Mouse (Mus musculus) regulatory T cell (primary cell): ENCODE results near the gene Spred3.
"Not testable (repeated sequence)": the region's sequence is repeated elsewhere in the genome, so short reads cannot be mapped to it uniquely, and the experiment has no call there.

Experiments
- in situ Hi-C: fragments of 300-600 bp; cut with MboI, MseI; formaldehyde crosslinking; loops from one replicate; pipeline ENCODE4 v1.15.1; 2025; ENCODE audit warnings: high pct_unique_total_duplicates

The Spred3 gene

DNA sequence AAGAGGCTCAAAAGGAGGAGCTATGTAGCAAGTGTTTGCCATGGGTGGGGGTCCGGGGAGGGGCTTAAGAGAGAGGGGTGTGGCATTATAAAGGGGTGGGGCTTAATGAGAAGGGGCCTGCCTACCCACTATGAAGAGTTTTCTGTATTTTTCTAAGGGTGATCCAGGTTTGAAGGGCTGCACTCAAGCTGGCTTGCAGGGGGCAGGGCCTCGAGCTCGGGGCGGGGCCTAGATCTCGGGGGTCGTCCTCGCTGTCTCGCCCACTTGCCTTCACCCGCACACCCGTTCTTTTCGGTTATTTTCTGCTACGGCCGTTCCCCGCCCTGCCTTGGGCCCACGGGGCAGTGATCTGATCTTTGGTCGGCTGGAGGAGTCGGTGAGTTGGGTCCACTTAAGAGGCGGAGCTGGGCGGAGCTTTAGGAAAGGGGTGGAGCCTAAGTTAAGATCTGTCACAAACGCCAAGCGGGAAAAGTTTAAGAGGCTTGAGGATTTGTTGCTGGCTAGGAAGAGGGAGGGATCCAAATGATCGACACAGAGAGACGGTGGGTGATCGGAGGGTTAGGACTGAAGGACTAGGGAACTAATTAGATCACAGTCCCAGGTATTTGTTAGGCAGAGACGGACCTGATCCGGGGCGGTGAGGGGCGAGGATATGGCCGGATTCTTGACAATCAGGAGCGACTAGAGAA is at the start of gene Spred3, which contains the start of gene Ggn:
Gene Spred3 (minus strand): TSS at position 346 of the 689 bp plus-strand sequence.
Gene Ggn (plus strand): TSS at position 145 of the 689 bp plus-strand sequence.
- in situ Hi-C loops: no loop called here

DNA sequence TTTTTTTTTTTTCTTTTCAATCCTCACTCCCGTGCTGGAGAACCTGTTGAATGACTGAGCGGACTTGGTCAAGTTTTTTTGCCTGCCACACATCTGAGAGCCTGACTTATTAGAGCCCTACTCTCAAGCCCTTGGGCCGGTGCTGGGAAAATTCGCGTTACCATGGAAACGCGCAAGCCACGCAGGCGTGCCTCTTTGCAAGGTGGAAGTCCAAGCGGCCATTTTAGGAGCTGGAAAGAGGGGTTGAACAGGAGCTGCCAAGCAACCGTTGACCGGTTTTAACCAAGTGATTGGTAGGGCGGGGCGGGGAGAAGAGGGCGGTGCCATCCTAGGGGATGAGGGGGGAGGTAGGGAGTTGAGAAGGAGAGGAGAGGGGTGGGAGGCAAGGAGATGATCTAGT is 44.6 kb upstream of the Spred3 start:
- in situ Hi-C loops: loop anchor here (10.0 kb wide), 1 partner anchor 1880 kb away; the partner anchor contains the start of gene Ltbp4

DNA sequence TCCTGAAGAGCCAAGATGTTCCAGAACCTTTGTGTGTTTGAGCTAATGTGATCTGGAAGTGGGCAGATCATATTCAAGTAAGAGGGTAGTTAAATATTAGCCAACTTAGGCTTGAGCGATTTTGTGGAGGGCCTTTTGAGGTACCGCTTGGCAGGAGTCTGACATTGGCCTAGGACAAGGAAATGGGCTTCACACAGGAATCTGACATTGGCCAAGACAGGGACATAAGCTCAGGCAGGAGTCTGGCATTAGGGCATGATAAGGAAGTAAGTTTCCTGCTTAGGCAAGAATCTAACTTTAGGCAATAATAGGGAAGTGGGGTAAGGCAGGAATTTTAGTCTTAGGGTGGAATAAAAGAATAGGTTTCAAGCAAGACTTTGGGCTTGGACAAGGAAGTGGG is 44.0 kb upstream of the Spred3 start:
- in situ Hi-C loops: loop anchor here (10.0 kb wide), 1 partner anchor 1879 kb away; the partner anchor contains the start of gene Ltbp4

DNA sequence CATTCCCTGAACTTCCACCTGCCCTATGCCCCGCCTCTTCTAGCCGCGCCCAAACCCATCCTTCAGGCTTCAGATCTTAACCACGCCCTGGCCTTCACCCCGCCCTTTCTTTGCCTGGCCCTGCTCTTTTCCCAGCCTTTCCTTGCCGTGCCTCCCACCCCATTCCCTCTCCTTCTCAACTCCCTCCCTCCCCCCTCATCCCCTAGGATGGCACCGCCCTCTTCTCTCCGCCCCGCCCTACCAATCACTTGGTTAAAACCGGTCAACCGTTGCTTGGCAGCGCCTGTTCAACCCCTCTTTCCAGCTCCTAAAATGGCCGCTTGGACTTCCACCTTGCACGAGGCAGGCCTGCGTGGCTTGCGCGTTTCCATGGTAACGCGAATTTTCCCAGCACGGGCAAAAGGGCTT is 43.5 kb upstream of the Spred3 start, which contains the start of gene Catsperg1:
Gene Catsperg1 (minus strand): TSS at position 361 of the 408 bp plus-strand sequence.
- in situ Hi-C loops: loop anchor here (10.0 kb wide), 1 partner anchor 1879 kb away; the partner anchor contains the start of gene Ltbp4

DNA sequence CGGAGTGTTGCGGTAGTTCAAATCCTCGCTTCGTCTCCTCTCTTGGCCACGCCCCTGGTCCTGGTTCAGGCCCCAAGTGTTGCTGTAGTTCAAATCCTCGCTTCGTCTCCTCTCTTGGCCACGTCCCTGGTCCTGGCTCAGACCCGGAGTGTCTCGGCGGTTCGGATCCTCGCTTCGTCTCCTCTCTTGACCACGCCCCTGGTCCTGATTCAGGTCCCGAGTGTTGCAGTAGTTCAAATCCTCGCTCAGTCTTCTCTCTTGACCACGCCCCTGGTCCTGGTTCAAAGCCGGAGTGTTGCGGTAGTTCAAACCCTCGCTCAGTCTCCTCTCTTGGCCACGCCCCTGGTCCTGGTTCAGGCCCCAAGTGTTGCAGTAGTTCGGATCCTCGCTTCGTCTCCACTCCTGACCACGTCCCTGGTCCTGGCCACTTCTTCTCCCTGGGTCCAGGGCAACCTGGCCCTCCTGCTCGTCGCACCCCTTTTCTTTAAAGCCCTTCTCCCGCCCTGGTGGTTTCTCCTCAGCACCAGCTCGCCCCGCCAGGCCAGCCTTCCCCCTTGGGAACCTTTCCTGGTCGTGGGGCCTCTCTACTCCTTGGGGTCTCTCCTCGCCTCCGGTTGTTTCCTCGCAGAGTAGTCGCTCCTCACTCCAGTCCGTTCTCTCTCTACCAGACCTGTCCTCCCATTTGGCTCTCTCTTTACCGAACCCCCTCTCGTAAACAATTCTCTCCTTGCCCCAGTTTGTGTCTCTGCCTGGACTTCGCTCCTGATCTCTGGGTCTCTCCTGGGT is 42.8 kb upstream of the Spred3 start:
- in situ Hi-C loops: loop anchor here (10.0 kb wide), 1 partner anchor 1878 kb away; the partner anchor contains the start of gene Ltbp4

DNA sequence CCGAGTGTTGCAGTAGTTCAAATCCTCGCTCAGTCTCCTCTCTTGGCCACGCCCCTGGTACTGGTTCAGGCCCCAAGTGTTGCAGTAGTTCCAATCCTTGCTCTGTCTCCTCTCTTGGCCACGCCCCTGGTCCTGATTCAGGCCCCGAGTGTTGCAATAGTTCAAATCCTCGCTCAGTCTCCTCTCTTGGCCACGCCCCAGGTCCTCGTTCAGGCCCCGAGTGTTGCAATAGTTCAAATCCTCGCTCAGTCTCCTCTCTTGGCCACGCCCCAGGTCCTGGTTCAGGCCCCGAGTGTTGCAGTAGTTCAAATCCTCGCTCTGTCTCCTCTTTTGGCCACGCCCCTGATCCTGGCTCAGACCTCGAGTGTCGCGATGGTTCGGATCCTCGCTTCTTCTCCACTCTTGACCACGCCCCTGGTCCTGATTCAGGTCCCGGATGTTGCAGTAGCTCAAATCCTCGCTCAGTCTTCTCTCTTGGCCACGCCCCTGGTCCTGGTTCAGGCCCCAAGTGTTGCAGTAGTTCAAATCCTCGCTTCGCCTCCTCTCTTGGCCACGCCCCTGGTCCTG is 42.1 kb upstream of the Spred3 start:
- in situ Hi-C loops: loop anchor here (10.0 kb wide), 1 partner anchor 1877 kb away; the partner anchor contains the start of gene Ltbp4

DNA sequence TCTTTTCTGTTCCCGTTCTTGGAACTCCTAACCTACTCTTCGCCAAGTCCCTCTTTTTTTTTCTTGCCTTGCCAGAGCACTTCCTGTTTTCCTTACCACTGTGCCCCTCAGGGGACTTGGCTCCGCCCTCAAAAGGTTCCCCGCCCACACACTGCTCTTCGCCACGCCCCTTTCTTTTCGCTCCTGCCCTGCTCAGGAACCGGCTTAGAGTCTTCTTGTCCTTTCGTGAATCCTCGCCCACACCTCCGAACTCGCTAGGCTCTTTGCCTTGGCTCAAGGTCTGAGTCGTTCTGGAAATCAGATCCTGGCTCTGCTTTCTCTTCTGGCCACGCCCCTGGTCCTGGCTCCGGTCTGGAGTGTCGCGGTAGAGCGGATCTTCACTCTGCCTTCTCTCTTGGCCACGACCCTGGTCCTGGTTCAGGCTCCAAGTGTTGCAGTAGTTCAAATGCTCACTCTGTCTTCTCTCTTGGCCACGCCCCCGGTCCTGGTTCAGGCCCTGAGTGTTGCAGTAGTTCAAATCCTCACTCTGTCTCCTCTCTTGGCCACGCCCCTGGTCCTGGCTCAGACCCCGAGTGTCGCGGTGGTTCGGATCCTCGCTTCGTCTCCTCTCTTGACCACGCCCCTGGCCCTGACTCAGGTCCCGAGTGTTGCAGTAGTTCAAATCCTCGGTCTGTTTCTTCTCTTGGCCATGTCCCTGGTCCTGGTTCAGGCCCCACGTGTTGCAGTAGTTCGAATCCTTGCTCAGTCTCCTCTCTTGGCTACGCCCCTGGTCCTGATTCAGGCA is 41.4 kb upstream of the Spred3 start:
- in situ Hi-C loops: loop anchor here (10.0 kb wide), 1 partner anchor 1877 kb away; the partner anchor contains the start of gene Ltbp4

DNA sequence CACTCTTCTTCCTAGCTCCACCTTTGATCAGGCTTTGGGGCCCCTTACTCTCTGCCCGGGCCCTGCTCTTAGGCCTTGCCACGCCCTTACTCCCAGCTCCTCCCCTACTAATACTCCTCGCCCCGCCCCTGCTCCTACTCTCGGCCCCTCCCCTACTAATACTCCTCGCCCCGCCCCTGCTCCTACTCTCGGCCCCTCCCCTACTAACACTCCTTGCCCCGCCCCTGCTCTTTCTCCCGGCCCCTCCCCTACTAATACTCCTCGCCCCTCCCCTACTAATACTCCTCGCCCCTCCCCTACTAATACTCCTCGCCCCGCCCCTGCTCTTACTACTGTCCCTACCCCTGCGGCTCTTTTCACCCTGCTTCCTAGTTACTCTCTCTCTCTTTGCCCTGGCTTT is 40.8 kb upstream of the Spred3 start:
- in situ Hi-C loops: loop anchor here (10.0 kb wide), 1 partner anchor 1876 kb away; the partner anchor contains the start of gene Ltbp4

DNA sequence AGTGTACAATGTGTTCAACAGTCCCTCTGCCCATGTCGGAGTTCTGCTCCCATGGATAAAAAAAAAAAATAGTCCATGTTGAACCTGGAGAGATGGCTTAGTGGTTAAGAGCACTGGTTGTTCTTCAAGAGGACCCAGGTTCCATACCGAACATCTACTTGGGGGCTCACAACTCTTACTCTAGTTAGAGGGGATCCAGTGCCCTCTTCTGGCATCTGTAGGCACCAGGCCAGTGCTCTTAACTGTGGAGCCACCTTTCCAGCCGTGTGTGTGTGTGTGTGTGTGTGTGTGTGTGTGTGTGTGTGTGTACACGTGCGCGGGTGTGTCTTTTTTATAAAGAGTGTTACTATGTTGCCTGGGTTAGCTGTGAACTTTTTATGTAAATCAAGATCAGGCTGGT is 32.4 kb upstream of the Spred3 start:
- in situ Hi-C loops: no loop called here

DNA sequence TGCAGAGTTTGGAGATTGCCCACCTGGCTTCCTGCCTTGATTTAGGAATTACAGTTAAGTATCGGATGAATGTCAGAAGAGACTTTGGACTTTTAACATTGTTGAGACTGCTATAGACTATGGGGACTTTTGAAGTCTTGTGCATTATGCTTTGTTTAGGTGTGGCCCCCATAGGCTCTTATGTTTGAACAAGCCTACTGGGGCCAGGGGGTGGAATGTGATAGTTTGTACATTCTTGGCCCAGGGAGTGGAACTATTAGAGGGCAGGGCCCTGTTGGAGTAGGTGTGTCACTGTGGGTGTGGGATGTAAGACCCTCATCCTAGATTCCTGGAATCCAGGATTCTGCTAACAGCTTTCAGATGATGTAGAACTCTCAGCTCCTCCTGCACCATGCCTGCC is 24.0 kb upstream of the Spred3 start:
- in situ Hi-C loops: not testable (repeated sequence)

DNA sequence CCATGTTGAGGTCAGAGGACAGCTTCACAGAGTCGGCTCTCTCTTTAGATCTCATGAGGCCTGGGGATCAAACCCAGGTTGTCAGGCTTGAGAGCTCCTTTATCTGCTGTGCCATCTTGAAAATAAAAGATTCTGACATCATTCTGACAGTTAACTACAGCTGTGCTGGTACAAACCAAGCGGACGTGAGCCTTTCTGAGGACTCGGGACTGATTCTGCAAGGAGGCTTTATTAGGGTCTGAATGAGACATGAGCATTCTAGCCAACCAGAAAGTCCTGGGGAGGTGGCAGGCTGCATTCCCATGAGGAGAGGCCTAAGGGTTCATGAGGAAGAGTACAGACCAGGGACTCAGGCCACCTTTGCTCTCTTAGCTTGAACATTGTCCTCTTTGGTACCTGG is 11.1 kb upstream of the Spred3 start:
- in situ Hi-C loops: not testable (repeated sequence)

DNA sequence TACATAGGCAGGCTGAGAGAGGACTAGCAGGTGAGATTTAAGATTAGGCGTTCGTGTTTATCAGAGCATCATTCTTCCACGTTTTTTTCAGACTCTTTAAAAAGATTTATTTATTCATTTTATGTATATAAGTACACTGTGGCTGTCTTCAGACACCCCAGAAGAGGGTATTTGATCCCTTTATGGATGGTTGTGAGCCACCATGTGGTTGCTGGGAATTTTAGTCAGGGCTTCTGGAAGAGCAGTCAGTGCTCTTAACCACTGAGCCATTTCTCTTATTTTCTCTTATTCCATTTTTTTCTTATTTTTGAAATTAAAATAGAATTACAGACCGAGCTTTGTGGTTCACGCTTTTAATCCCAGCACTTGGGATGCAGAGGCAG is 10.6 kb upstream of the Spred3 start:
- in situ Hi-C loops: no loop called here

DNA sequence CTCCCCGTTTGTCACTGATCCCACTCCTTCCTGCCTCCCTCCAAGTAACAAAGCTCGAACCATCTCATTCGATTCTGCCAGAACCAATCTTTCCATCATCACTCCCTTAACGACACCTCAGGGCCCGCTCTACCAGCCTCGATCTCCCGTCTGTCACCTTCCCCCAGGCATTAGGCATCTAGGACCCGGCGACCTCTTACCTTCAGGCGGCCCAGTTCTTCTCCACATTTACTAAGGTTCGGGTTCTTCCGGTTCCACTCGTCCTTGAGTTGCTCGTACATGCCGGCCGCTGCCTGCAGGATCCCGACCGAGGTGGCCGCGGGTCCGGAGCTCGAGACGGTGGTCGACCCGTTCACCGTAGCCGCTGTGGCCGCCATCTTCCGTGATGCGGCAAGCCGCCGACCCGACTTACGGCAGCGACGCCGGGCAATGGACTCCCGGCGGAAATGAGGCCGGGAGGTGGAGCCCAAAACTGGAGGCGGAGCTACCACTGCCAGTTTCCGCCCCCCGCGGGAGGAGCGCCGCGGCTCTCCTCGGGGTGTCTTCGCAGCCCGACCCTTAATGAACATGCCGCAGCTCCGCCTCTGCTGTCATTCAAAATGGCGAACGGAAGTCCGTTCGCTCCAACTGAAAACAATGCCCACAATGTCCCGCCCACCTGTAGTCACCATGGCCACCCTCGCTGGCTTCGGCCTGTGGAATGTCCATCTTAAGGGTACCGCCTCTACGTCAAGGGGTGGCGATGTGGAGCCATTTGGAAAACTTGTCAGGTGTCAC is 10.1 kb upstream of the Spred3 start, which contains the start of gene Psmd8:
Gene Psmd8 (minus strand): TSS at position 625 of the 777 bp plus-strand sequence.
- in situ Hi-C loops: no loop called here

DNA sequence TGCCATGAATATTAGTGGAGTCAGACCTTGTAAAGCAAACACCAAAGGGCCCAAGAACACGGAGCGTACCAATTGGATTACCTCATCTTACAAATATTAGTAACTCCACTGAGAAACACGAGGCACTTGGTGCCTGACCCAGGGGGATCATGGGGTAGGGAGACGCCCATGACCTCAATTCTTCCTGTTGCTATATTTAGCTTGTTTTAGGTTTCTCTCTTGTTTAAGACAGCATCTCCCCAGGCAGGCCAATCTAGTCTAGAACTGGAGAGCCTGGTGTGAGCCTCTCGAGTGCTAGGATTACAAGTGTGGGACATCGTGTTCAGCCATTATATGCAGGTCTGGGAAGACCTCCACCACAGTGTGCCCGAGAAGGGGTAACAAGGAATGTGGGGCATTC is 9.1 kb upstream of the Spred3 start:
- in situ Hi-C loops: no loop called here

DNA sequence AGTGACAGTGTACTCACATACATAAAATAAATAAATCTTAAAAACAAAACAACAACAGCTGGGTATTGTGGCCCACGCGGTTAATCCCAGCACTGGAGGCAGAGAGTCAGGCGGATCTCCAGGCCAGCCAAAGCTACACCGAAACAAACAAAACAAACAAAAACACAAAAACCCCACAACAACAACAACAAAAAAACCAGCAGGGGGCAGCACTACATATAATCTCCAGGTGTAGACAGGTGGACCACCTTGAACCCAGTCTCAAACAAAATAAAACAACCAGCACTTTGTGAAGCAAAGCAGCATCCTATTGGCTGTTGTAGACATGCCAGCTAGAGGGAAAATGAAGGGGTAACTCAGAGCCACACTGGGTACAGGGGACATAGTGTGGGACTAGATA is 7.9 kb upstream of the Spred3 start:
- in situ Hi-C loops: no loop called here

DNA sequence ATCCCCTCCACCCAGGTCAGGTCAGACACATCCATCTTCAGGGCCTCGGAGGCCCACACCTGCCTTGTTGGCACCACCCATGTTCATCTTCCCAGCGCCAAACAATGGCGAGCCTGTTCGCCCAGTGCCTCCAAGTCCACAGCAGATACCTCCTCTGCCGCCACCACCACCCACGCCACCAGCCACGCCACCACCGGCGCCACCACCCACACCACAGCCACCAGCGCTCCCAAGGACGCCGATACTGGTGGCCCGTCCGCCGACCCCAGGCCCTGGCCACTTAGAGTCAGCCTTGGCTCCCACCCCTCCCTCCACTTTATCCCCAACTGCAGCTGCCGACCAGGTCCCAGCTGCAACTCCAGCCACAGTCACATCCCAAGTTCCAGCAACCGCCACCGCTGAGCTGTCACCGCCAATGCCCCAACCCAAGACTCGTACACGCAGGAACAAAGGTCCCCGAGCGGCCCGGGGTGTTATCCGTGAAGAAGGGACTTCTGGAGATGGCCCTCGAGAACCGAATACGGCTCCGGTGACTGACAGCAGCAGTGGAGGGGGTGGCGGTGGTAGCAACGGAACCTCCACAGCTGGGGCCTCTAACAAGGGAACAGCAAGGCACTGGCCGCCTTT is 2.3 kb upstream of the Spred3 start:
- in situ Hi-C loops: no loop called here

DNA sequence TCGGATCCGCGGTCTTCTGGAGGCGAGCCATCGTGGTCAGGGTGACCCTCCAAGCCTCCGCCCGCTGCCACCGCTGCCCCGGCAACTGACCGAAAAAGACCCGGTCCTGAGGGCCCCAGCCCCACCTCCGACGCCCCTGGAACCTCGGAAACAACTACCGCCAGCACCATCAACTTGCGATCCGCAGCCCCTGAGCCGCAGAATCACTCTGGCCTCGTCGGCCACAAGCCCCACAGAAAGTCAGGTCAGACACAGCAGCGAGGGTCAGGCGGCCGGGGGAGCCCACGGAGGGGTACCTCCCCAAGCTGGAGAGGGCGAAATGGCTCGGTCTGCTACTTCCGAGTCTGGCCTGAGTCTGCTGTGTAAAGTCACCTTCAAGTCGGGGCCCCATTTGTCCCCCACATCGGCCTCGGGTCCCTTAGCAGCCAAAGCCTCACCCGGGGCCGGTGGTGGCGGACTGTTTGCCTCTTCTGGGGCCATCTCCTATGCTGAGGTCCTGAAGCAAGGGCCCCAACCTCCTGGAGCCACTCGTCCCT is 1.4 kb upstream of the Spred3 start:
- in situ Hi-C loops: no loop called here

DNA sequence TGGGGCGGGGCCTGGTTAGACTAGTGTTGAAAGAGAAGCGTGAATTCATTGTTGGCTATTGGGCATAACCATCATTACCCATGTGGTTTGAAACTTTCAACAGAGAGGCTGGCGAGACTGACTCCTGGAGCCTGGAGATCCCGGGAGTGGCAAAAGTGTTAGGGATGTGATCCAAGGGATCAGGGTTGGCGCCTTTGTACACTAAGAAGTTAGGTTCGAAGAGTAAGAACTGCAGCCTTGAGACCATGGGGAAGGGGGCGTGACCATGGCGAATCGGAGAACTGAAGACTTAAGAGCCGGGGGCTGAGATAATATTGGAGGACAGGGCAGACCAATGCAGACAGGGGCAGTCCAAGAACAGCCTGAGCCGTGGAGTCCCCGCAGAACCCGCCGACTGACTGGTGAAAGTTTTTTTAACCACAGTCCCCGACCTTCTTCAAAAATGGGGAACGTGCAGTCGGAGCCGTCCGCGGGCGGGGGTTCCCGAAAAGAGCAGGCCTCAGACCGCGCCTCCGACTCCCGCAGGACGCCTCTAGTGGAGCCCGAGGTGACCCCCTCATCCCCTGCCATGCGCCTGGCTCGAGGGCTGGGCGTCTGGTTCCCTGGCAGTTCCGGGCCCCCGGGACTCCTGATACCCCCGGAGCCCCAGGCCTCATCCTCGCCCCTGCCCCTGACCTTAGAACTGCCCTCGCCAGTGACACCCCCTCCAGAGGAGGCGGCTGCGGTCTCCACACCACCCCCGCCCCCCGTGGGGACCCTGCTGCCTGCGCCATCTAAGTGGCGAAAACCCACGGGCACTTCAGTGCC is 747 bp upstream of the Spred3 start:
- in situ Hi-C loops: no loop called here
